Mouse (Mus musculus) ES-Bruce4 (cell line): Measurements from ENCODE around the gene Wdhd1.

Experiments
- CTCF ChIP-seq: IDR thresholded peaks from one replicate; pipeline ENCODE4 v1.8.1; 2011; ENCODE audit warnings: low read depth, low read length
- EP300 ChIP-seq: IDR thresholded peaks from 2 replicates; pipeline ENCODE4 v1.6.1; 2011; ENCODE audit warnings: low read depth, low read length; ENCODE audit not compliant: insufficient read depth

DNA sequence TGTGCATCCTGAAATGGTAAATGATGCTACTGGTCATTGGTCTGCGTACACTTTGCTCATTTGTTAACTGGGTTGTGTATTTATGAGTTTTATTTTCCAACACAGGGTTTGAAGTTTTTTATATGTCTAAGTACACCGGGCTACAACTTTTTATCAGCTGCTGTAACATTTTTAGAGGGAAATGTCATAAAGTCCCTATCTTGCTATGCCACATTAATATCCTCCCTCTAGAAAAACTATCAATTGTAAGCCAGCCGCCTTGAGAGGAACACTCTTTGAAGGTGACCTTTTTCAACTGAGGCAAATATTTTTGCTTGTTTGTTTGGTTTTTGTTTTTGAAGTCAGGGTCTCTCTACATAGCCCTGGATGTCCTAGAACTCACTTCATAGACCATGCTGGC, 42.6 kb downstream of the Wdhd1 start:
- TF ChIP-seq CTCF (no peak), EP300 (no peak)
